Mouse (Mus musculus): Measurements from ENCODE around the gene Tfdp2.
"Not testable (repeated sequence)": the region's sequence is repeated elsewhere in the genome, so short reads cannot be mapped to it uniquely, and the experiment has no call there.

Tfdp2 gene

DNA sequence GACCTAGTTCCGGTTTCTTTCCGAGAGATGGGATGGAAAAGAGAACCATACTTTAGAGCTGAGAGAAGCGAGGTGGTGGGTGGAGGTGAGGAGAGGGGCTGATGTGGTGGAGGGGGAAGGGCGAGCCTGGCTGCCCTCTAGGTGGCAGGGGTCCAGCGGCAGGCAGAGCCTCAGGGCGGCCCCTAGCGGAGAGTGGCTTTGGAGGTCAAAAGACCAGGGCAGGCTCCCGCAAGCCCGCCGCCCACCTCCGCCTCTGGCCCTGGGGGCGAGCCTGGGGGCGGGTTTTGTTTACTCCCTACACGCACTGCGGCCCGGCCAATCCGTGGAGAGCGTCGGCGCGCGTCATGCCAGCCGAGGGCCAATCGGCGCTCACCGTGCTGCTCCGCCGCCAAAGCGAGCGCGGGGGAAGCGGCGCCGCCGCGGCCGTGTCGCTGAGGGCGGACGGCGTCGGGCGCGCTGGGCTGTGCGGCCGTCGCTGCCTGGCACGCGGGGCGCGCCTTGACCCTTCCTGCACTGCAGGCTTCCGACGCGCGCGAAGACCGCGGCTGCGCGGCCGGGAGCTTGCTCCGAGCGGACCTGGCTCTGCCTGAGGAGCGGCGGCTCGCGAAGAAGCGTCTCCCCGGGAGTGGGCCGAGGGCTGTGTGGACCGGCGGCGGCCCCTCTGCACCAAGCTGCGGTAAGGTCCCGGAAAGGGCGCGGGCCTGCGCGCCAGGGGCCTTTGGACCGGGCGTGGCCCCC, at the start of gene Tfdp2:
Gene Tfdp2 (plus strand): TSS at position 391 of the 738 bp plus-strand sequence.
- DNase-seq = peak; percentile 90

DNA sequence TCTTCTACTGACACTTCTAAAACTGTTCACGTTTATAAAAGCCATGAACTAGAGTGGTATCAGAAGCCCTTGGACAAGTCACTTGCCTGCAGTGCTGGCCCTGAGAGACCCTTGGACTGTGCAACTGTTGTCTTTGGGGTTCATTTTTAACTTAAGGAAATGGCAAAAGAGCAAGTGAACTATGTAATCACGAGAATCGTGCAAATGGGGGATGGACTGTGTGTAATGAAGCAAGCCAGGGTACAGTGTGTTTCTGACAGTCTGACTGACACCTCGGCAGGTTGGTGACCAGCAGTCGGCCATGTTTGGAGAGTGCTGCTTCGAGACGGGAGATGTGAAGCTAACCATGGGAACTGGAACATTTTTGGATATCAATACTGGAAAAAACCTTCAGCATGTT, 43.3 kb upstream of the Tfdp2 start:
- peak; percentile 17 for DNase-seq

DNA sequence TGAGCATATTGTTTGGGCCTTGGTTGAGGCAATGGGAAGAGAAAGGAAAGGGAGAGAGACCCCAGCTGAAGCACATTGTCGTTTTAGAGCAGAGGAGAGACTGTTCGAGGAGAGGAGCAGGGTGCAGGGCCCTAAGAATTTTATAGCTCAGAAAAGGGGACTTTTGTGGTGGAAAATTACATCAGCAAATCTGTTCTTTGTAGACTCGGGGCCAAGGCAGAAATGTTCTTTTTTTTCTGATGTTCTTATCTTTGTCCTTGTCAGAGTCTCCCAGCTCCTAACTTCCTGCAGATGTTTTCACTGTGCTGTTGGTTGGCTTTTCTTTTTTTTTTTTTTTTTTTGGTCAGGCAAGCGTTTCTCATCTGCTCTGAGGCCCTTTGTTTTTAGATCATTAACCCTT, 37.6 kb upstream of the Tfdp2 start:
- DNase-seq = no peak

DNA sequence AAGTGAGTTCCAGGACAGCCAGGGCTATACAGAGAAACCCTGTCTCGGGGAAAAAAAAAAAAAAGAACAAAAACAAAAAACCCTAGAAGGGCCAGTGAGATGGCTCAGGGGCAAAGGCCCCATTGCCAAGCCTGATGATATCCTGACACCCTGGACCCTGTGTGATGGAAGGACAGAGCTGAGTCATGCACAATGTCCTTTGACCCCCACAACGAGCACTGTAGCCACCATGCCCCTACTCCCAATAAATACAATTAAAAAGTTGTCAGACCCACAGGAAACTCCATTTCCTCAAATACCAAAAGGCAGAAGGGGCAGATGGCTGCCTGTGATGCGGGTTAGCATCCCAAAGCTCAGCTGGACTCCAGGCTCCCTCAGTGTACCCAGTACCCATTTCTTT, 37.0 kb upstream of the Tfdp2 start:
- DNase-seq = no peak

DNA sequence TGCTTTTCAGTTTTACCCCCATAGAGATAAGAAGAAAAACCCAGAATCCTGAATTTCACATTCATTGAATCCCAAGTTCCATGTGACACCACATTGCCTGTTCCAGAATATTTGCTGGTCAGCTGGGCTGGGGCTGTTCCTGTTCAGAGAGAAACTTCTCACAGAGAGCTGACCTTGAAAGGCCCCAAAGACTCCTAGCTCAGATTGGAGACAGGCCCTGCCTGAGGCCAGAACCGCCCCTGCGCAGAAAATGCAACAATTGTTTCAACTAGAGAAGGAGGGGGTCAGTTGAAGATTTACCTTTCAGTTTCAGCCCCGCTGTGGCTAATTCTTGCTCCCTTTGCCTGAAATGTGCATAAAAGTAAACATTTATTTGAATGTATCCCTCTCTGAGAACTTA, 35.3 kb upstream of the Tfdp2 start:
- peak; percentile 11 for DNase-seq

DNA sequence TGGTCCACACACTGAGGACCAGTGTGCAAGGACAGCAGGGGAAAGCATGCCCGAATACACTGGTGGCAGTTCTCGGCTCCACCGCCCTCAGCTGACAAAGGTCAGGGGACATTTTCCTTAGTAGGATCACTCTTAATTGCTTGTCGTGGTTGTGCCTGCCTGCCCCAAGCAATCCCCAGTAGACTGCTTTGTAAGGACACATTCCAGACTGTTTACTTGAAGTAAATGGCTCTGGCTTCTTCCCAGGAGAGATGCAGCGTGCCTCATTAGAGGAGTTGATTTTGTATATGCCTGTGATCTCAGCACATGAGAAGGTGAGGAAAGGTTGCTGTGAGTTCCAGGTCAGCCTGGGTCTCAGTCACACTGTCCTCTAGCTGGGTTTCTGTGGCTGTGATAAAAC, 33.7 kb upstream of the Tfdp2 start:
- DNase-seq = peak; percentile 14

DNA sequence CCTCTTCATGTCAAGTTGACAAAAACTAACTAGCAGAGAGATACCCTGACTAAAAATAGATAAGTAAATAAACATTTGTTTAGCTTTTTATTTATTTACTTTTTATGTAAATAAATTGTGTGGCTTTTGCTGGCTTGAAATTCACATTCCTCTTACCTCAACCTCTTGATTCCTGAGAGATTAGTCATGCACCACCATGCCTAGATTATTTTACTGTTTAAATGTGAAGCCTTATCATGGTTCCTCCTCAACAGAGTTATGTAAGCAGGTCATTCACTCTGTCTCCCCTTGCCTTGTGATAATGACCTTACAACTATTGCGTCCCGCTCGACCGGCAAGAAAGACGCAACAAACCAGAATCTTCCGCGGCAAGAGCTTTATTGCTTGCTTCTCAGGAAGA, 32.6 kb upstream of the Tfdp2 start:
- no peak for DNase-seq

DNA sequence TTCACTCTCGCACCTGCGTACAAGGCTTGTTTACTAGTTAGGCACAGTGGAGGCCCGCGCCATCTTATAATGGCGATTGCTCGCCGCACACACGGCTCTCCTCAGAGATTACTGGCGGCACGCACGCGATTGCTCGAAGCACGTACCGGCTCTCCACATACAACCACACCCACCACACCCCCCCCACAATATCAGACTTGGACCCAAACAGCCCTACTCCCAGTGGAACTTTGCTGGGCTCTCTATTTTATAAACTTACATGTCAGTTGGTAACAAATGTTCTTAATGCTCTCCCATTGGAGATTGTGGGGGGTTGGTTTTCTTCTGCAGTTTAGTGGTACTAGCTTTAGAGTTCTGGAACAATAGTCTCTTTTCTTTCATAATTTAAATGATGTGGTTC, 32.1 kb upstream of the Tfdp2 start:
- DNase-seq = not testable (repeated sequence)

DNA sequence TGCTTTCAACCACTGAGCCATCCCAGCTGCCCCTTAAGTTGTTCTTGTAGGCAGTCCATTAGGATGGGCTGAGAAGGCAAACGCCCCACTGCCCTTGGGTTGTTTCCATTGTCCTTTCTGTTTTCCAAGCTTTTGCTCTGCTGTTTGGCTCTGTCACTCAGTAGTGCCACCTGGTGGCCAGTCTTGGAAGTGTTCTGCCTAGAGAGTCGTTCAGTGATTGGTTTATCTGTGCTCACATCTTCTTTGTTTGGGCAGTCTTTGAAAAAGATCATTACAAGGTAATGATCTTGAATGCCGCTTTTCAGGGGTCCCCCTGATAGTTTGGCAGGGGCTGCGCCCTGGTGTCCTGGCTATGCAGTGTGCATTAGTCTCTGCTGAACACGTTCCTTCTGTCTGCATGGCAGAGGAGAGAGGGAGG, 28.9 kb upstream of the Tfdp2 start:
- peak; percentile 81 for DNase-seq

DNA sequence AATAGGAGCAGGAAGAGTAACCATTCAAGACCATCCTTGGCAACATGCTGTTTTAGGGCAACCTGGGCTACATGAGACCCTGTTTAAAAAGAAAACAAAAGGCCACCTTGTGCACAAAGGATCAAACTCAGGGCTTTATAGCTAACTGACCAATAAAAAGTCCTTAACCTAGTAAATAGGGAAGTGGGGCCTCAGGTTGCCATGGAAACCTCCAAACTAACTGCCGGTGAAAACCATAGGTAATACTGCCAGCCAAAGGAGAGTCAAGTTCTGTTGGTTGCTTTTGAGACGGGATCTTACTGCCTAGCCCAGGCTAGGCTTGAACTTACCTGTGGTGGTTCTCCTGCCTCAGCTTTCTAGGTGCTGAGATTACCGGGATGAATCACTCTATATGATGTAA, 25.5 kb upstream of the Tfdp2 start:
- no peak for DNase-seq

DNA sequence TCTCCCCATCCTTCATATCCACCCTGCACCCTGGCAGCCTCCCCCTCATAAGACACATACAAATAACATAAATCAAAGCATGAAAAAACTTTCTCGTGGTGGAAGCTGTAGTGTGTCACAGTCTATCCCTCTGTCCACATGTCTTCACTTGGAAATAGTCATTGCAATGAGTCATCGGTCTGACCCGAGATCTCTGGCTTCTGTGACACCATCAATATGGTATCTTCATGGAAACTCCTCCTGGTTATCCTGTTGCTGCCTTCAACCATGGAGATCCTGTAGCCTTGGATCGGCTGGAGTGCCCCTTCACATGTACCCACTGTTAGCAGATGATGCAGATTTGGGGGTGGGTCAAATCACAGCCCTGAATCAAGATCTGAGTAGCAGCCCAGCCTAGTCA, 11.2 kb upstream of the Tfdp2 start:
- no peak for DNase-seq

DNA sequence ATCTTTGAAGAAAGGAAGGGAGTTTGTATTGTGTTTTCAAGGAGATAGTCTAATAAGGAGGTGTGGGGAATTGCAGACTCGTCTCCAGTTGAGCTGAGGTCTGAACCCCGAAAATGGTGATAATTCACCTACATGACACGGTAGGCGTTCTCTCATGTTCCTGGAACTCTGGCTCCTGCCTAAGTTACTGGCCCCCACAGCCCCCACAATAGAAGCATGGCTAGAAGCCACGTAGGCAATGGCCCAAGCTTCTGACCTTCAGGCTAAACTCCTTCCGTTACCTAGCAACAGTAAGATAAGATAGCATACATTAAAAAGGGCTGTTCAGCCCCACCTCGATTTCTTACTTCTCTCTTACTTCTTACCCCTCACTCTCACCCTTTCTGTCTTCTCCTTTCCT, 9.4 kb upstream of the Tfdp2 start:
- DNase-seq = no peak

DNA sequence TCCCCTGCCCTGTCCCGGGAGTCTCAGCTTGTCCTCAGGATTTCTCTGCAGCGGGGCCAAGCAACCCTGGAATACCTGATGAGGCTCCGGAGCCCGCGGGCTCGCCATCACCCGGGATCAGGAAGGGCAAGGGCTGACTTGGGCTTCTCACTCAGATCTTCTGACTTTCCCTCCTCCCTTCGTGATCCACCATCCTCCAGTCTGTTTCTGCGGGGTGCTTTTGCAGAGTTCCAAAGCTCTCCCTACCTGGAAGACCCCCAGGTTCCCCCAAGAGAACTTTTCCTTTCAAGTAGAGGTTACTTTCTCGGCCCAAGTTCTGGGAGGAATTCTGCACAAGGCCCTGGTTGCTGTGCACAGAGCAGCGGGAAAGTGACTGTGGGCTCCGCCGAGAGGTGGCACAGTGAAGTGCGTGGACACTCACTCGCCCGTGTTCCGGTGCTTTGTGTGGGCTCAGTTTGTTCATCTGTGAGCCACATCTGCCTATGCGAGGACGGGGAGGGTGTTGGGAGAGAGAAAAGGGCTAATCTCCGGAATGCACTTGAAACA, 634 bp downstream of the Tfdp2 start:
- peak; percentile 63 for DNase-seq

DNA sequence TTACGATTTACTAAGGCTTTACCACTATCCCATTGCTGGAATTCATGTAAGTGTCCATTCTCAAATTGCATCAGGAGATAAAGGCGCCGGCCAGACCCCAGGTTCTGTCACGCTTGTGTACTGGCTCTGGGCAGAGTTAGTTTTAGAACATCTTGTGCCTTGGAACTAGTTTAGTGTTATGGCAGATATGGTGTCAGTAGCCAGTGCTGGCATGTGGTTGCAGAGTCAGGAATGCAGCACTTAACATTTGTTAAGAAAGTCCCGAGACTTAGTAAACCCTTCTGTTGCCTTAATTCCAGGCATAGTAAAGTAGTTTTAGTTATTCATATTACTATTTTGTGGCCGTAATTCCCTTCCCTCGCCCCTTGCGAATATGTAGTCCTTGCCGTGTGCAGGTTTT, 1.7 kb downstream of the Tfdp2 start:
- DNase-seq = no peak

DNA sequence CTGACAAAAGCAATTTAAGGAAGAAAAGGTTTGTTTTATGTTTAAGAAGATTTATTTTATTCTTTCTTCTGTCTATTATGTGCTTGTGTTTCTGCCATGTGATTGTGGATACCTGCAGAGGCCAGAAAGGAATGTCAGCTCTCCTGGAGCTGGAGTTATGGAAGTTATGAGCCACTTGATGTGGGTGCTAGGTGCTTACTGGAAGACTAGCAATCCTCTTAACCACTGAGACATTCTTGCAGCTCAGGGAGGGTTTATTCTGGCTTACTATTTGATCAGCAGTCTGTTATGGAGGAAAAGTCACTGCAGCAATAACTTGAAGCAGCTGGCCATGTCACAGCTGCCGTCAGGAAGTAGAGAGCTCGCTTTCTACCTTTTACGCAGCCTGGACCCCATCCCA, 7.6 kb downstream of the Tfdp2 start:
- DNase-seq = no peak

DNA sequence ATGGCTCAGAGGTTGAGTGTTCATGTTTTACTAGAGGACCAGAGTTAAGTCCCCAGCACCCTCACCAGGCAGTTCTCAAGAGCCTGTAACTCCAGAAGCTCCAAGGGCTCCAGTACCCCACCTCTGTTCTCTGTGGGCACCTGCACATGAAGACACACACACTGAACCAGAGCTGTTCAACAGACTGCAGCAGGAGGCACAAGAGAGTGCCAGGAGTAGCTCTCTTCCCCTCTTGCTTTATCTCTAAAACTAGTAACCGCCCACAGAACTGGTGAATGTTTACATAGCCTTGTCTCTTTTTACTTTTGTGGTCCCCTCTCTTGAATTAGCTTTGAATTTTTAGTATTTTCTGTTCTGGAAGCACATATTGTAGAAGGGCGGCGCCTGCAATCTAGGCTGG, 11.4 kb downstream of the Tfdp2 start:
- DNase-seq = no peak

DNA sequence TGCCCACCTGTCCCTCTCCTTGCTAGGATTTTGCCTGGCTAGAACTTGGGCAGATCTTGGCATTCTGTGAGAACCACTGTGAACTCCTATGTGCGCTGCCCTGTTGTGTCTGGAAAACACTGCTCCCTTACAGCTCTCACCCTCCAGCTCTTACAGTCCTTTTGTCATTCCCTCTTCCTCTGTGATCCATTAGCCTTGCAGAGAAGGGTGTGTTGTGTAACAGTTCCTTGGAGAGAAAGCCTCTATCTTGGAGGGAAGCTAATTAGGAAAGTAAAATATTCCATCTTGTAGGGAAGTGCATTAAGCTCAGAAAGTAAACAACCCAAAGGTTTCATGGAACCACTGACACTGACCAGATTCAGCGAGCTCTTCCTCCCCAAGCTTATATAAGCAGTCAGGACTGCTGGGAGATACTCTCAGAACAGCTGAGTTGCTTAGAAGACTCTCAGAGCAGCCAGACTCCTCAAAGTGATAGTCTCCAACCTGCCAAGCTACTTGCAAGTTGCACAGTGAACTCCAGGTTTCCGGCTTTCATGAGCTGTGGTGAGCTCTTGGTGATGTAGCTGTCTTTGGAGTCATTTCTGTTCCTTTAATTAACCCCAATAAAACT, 17.1 kb downstream of the Tfdp2 start:
- DNase-seq = no peak

DNA sequence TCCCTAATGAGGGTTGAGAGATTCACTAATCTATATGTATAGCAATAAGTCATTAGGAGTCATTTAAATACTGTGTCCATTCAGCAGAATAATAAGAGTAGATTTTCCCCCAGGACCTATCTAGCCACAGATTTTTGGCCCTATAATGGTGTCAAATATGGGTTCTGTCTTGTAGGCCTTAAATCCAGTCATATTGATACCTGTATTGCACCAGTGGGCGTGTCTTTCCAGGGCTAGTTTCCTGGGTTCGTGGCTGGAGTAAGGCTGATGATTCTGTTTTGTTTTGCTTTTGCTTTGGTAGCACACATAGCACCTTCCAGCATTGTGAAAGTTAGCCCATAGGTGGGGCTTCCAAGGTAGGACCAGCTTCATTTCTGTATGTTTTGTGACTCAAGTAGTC, 18.1 kb downstream of the Tfdp2 start:
- no peak for DNase-seq

DNA sequence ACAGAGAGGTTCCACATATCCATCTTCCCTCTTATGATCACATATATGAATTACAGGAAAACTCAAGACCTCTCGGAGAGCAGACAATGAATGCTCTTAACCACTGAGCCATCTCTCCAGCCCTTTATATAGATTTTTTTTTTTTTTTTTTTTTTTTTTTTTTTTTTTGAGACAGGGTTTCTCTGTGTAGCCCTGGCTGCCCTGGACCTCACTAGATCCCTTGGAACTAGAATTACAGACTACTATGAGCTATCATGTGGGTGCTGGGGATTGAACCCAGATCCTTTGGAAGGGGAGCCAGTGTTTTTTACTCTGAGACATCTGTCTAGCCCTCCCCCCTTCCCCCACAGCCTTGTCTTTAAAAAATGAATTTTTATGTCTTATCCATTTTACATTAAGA, 21.2 kb downstream of the Tfdp2 start:
- no peak for DNase-seq

DNA sequence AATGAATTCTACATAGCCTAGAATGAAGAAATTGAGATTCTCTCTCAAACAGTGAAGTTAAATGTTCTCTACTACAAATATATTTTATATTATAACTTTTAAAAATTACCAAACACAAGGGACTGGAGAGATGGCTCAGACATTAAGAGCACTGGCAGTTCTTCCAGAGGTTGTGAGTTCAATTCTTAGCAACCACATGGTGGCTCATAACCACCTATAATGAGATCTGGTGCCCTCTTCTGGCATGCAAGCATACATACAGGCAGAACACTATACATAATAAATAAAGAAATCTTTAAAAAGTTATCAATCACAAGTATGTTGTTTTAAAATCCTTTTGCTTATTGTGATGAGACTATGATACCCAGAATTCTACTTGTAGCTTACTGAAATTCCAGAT, 21.7 kb downstream of the Tfdp2 start:
- no peak for DNase-seq

DNA sequence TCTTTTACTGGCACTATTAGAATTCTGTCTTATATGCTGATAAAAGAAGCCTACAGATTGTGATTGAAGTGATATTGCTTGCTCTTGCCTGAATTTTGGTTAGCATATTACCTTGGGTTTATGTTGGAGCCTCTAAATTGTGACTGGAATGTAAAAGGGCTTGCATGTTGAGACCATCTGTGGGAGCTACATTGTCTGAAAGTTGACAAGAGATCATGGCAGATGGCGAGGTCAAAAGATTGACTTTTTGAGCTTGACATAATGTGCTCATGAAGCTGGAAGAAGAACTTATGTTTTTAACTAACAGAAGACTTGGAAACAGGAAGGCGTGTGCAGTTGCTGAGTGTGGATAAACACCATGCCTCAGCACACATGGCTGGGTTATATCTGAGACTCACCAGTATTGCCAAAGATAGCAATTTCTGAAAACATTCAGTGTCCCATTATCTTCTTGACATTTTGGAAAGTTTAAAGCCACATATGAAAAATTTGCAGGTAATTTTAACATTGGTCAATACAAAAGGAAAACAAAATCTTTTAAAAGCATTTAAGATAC, 23.1 kb downstream of the Tfdp2 start:
- no peak for DNase-seq

DNA sequence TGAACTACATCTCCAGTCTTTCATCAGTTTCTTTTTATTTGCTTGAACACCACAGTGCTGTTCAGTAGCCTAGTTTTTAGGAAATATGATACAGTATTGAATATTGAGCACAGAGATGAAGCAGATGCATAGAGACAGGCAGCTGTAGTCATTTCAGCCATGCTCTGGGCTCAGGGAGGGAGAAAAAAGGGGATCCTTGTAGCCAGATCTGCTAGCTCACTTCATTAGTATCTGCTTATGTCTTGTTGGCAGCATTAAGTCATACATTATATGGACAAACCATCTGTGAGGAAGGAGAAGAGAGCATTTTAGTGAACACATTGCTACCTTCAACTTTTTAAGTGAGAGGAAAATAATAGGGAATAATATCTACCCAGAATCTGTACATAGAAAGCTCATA, 24.3 kb downstream of the Tfdp2 start:
- DNase-seq = no peak

DNA sequence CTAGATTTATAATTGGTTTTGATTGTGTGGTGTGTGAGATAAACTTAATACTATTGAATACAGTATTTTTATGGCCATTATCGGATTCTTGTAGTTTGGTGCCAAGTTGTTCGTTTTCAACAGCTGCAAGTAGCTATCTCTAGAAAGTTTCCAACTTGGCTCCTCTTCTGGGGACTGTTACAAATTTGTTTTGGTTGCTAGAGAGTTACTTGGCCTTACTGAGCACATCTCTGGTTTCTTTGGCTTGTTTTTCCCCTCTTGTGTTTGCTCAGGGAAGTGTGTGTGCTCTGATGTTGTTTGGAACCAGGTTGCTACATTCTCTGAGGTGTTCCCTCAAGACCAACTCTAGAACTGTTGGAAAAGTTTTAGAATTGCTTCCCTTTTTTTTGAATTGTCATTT, 27.2 kb downstream of the Tfdp2 start:
- DNase-seq = no peak

DNA sequence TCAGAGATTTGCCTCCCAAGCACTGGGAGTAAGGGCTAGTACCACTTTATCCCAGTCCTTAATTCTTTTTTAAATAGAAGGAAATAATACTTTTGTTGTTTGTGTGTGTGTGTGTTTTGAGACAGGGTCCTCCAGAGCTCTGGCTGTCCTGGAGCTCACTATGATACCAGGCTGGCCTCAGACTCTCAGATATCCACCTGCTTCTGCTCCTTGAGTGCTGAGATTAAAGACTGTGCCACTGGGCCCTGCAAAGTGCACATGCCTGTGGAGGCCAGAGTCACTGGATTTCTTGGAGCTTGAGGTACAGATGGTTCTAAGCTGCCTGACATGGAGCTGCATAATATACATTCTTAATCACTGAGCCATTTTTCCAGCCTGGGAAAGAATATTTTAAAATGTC, 32.2 kb downstream of the Tfdp2 start:
- no peak for DNase-seq

All from kidney, adult 18-20 months (tissue).